Mouse (Mus musculus): ENCODE data around the gene Crygb. TPM values are rescaled to one million over a fixed set of nuclear protein-coding genes. Genes with fewer than 3 reads are reported as not detected.

Crygb gene
- polyA plus RNA-seq, 1 experiment = not detected

DNA sequence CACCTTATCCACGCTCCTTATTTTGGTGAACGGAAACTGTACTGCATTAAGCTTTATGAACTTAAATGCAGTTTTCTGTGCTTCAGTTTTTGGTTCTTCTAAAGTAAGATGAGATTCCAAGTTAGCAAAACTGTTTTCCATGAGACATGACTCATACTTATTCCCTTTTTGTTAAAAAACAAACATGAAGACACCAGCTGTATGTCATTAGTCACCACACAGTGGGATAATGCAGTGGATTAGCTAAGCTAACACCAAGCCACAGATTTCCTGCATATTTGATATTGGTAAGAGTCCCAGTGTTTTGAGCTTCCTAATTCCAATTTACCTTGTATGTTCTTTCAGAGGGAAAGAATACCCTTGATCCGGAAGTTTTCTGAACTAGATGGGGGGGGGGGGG is 9.5 kb upstream of the Crygb start:
- TF ChIP-seq CEBPB (IDR thresholded peaks at IDR 0.05; ENCODE audit: low read depth) = no peak
- TF ChIP-seq MAX (IDR thresholded peaks at IDR 0.05) = no peak
- TF ChIP-seq FOSL1 (IDR thresholded peaks at IDR 0.05; ENCODE audit: insufficient read depth, low read length, poor library complexity, severe bottlenecking) = no peak
- TF ChIP-seq MYOD1 (IDR thresholded peaks at IDR 0.05; ENCODE audit: control insufficient read depth, insufficient read length, low read depth) = peak; percentile 64
- TF ChIP-seq CTCF (IDR thresholded peaks at IDR 0.05; ENCODE audit: control insufficient read depth, insufficient read depth, insufficient read length) = no peak
- TF ChIP-seq USF1 (IDR thresholded peaks at IDR 0.05; ENCODE audit: low read depth) = no peak

DNA sequence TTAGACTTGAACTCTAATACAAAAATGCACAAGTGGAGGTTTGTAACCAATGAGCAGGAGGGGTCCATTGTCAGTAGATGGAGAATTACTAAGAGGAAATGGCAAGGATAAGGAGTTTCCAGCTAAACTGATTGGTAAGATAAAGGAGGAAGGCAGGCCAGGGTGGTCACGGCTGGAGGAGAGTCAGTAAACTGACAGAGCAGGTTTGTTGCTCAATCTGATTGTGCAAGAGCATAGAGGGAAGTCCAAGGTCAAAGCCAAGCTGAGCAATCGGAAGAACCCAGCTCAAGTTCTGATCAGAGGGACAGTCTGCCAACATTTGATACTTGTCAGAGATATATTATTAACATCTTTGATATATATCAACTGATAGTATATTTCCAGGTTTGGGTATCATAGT is 8.3 kb upstream of the Crygb start:
- Histone ChIP-seq H3K36me3 (ENCODE audit: control insufficient read depth, insufficient read depth) (no peaks in the 10 kb centered on the region), H3K79me2 (ENCODE audit: control insufficient read depth, insufficient read depth) (no peaks in the 10 kb centered on the region), H3K27me3 (ENCODE audit: control insufficient read depth, insufficient read depth, insufficient read length) (no peaks in the 10 kb centered on the region), H3ac (ENCODE audit: control insufficient read depth, insufficient read length, low read depth) (no peak overlapping the region), H3K4me3 (ENCODE audit: insufficient read depth, poor library complexity, severe bottlenecking) (no peak overlapping the region), H3K79me3 (ENCODE audit: low read depth) (no peaks in the 10 kb centered on the region)
- TF ChIP-seq FOSL1 (IDR thresholded peaks at IDR 0.05; ENCODE audit: insufficient read depth, low read length, poor library complexity, severe bottlenecking) (no peak), MYOG (IDR thresholded peaks at IDR 0.05; ENCODE audit: control insufficient read depth, extremely low read depth, insufficient read length) (no peak), USF1 (IDR thresholded peaks at IDR 0.05; ENCODE audit: low read depth) (no peak), CEBPB (IDR thresholded peaks at IDR 0.05; ENCODE audit: low read depth) (peak; percentile 94), MYOD1 (IDR thresholded peaks at IDR 0.05; ENCODE audit: control insufficient read depth, insufficient read length, low read depth) (no peak)

More for the DNA sequence above, 9.5 kb upstream of the Crygb start:
- Histone ChIP-seq H3K27me3 (ENCODE audit: control insufficient read depth, insufficient read depth, insufficient read length) (no peaks in the 10 kb centered on the region), H3K79me2 (ENCODE audit: control insufficient read depth, insufficient read depth) (no peaks in the 10 kb centered on the region), H3K4me3 (ENCODE audit: insufficient read depth, poor library complexity, severe bottlenecking) (no peak overlapping the region), H3ac (ENCODE audit: control insufficient read depth, insufficient read length, low read depth) (no peak overlapping the region), H3K79me3 (ENCODE audit: low read depth) (no peaks in the 10 kb centered on the region), H3K36me3 (ENCODE audit: control insufficient read depth, insufficient read depth) (no peaks in the 10 kb centered on the region)

DNA sequence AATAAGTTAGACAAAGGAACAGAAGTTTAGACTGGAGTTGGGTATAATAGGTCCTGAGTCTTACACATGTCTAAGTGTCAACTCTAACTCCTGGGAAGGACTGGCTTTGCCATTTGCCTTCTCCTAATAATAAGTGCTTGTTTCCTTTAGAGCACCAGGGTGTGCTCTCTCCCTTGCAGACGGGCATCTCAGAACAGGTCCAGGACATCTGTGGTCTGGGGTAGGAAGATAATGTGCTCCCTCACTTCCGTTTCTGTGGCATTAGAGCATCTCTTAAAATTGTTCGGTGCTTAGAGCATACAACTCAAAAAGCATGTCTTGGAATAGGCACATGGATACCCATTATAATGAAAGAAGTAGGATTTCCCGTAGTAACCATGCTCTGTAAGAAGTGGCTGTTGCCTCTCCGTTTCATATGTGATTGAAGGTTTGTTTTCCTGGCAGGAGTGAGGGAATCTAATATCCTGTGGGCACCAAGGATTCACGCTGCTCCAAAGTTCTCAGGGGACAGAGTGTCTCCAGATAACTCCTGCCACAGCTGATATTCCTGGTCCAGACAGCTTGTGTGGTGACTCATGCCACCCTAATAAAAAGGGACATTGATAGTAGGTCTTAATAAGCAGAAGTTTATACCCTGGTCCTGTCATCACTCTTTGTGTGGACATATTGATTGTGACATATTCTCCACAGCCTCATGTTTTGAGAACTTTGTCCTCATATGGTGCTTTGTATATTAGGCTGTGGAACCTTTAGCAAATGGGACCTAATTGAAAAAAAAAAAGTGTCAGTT is 6.7 kb upstream of the Crygb start:
- H3K36me3 ChIP-seq (ENCODE audit: control insufficient read depth, insufficient read depth) = no peaks in the 10 kb centered on the region
- no peaks in the 10 kb centered on the region for H3K79me2 ChIP-seq (ENCODE audit: control insufficient read depth, insufficient read depth)
- H3ac ChIP-seq (ENCODE audit: control insufficient read depth, insufficient read length, low read depth) = no peak overlapping the region
- H3K27me3 ChIP-seq (ENCODE audit: control insufficient read depth, insufficient read depth, insufficient read length) = no peaks in the 10 kb centered on the region
- H3K4me3 ChIP-seq (ENCODE audit: insufficient read depth, poor library complexity, severe bottlenecking) = no peak overlapping the region
- H3K79me3 ChIP-seq (ENCODE audit: low read depth) = no peaks in the 10 kb centered on the region
- peak; percentile 61 for TF ChIP-seq MYOD1 (IDR thresholded peaks at IDR 0.05; ENCODE audit: control insufficient read depth, insufficient read length, low read depth)
- TF ChIP-seq CEBPB (IDR thresholded peaks at IDR 0.05; ENCODE audit: low read depth) = peak; percentile 69
- TF ChIP-seq MYOG (IDR thresholded peaks at IDR 0.05; ENCODE audit: control insufficient read depth, extremely low read depth, insufficient read length) = no peak
- no peak for TF ChIP-seq USF1 (IDR thresholded peaks at IDR 0.05; ENCODE audit: low read depth)
- no peak for TF ChIP-seq MAX (IDR thresholded peaks at IDR 0.05)
- no peak for TF ChIP-seq FOSL1 (IDR thresholded peaks at IDR 0.05; ENCODE audit: insufficient read depth, low read length, poor library complexity, severe bottlenecking)
- no peak for TF ChIP-seq CTCF (IDR thresholded peaks at IDR 0.05; ENCODE audit: control insufficient read depth, insufficient read depth, insufficient read length)

DNA sequence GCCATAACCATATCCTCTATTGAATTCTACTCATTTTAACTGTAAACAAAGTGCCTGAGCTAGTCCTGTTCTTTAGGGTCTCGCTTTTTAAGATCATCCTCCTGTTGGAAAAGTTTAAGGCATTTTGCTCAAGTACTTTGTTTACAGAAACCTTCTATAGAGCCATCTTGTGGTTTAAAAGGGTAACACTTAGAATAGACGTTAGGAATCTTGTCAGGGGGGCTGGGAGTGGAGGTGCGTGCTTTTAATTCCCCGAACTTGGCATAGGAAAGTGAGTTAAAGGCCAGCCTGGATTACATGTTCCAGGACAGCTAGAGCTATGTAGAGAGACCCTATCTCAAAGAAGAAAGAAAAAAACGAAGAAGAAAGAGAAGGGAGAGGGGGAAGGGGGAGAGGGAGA is 6.5 kb downstream of the Crygb start:
- no peaks in the 10 kb centered on the region for H3K79me2 ChIP-seq (ENCODE audit: control insufficient read depth, insufficient read depth)
- H3K27me3 ChIP-seq (ENCODE audit: control insufficient read depth, insufficient read depth, insufficient read length) = no peaks in the 10 kb centered on the region
- H3K36me3 ChIP-seq (ENCODE audit: control insufficient read depth, insufficient read depth) = no peaks in the 10 kb centered on the region
- no peaks in the 10 kb centered on the region for H3K79me3 ChIP-seq (ENCODE audit: low read depth)
- TF ChIP-seq MYOG (IDR thresholded peaks at IDR 0.05; ENCODE audit: control insufficient read depth, extremely low read depth, insufficient read length) (no peak), USF1 (IDR thresholded peaks at IDR 0.05; ENCODE audit: low read depth) (no peak), CTCF (IDR thresholded peaks at IDR 0.05; ENCODE audit: control insufficient read depth, insufficient read depth, insufficient read length) (no peak), MAX (IDR thresholded peaks at IDR 0.05) (no peak), CEBPB (IDR thresholded peaks at IDR 0.05; ENCODE audit: low read depth) (no peak), FOSL1 (IDR thresholded peaks at IDR 0.05; ENCODE audit: insufficient read depth, low read length, poor library complexity, severe bottlenecking) (no peak), MYOD1 (IDR thresholded peaks at IDR 0.05; ENCODE audit: control insufficient read depth, insufficient read length, low read depth) (no peak)
- no peak overlapping the region for H3K4me3 ChIP-seq (ENCODE audit: insufficient read depth, poor library complexity, severe bottlenecking)
- H3ac ChIP-seq (ENCODE audit: control insufficient read depth, insufficient read length, low read depth) = no peak overlapping the region

DNA sequence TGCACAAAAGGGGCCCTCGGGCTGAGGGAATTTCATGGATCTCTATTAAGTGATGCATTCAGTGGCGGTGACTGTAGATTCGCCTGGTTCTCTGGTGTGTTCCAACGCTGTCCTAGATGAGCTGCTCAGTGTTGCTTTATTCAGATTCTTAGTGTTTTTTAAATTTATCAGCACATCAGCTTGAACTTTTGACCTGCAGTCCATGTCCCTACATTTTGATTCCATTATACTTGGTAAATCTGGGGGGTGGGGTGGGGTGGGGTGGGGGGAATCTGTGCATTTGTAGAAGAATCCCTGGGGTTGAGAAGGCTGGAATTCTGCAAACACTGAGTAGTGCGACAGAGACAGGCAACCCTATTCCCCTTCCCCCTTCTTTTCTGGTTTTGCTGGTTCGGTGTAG is 8.5 kb downstream of the Crygb start, which contains the start of gene Crygc:
Gene Crygc (minus strand): TSS at position 101 of the 400 bp plus-strand sequence.
- H3ac ChIP-seq (ENCODE audit: control insufficient read depth, insufficient read length, low read depth) = no peak within 1 kb of the TSS
- H3K79me2 ChIP-seq (ENCODE audit: control insufficient read depth, insufficient read depth) = no peaks in the 10 kb centered on the region
- no peak within 1 kb of the TSS for H3K4me3 ChIP-seq (ENCODE audit: insufficient read depth, poor library complexity, severe bottlenecking)
- no peaks in the 10 kb centered on the region for H3K36me3 ChIP-seq (ENCODE audit: control insufficient read depth, insufficient read depth)
- H3K27me3 ChIP-seq (ENCODE audit: control insufficient read depth, insufficient read depth, insufficient read length) = no peaks in the 10 kb centered on the region
- no peaks in the 10 kb centered on the region for H3K79me3 ChIP-seq (ENCODE audit: low read depth)
- no peak for TF ChIP-seq MAX (IDR thresholded peaks at IDR 0.05)
- no peak for TF ChIP-seq CEBPB (IDR thresholded peaks at IDR 0.05; ENCODE audit: low read depth)
- no peak for TF ChIP-seq CTCF (IDR thresholded peaks at IDR 0.05; ENCODE audit: control insufficient read depth, insufficient read depth, insufficient read length)
- no peak for TF ChIP-seq FOSL1 (IDR thresholded peaks at IDR 0.05; ENCODE audit: insufficient read depth, low read length, poor library complexity, severe bottlenecking)
- no peak for TF ChIP-seq MYOD1 (IDR thresholded peaks at IDR 0.05; ENCODE audit: control insufficient read depth, insufficient read length, low read depth)
- no peak for TF ChIP-seq USF1 (IDR thresholded peaks at IDR 0.05; ENCODE audit: low read depth)
- no peak for TF ChIP-seq MYOG (IDR thresholded peaks at IDR 0.05; ENCODE audit: control insufficient read depth, extremely low read depth, insufficient read length)
